10 mouse cellular contexts compared by ENCODE assay signal in genomic region chr11:69966860-69967517, GRCm38 (mm10). TPM values are rescaled to one million over a fixed set of nuclear protein-coding genes. Genes with fewer than 3 reads are reported as not detected.
DNase-seq lines count a peak whose midpoint lies in the region; ATAC-seq and TF ChIP-seq lines count a peak whose summit lies in the region.
"Had no signal": no experiment of that assay in that cellular context is flagged by ENCODE, and none has a peak within 500 bp of the region (broad histone marks: within the 10 kb centered on the region; RNA-seq: fewer than 3 reads in every experiment).

No protein-coding gene starts in this region.

- no peak for DNase-seq in kidney, adult 2 months
- no peak for DNase-seq in kidney, postnatal 25 days
- DNase-seq in ZHBTc4 (ENCODE audit: low read depth, low spot score), result peak; percentile 52
- DNase-seq in midbrain, embryonic 11.5 days (ENCODE audit: low spot score, missing footprints), result peak; percentile 85
- no peak for DNase-seq in adrenal gland, postnatal 10 days
- no peak for DNase-seq in cerebellum, adult 11 months
- DNase-seq in Muller cell, postnatal 12 days (ENCODE audit: inconsistent ontology term), result no peak

- H3K4me1 ChIP-seq in kidney, adult 2 months (ENCODE audit: control insufficient read depth, insufficient read depth, low read length), result peaks cover 3% of the 10 kb centered on the region; the same call in 1 of the 2 replicates
- H3K4me1 ChIP-seq in hindbrain, embryonic 13.5 days (replicated peaks), result peaks cover 20% of the 10 kb centered on the region
- peaks cover 6% of the 10 kb centered on the region; the same call in 1 of the 2 replicates for H3K4me1 ChIP-seq in midbrain, embryonic 11.5 days (ENCODE audit: control insufficient read depth, insufficient read depth, low read length)

- peak overlapping the region; percentile 19; the same call in 1 of the 2 replicates for H3K9ac ChIP-seq in hindbrain, embryonic 13.5 days
- H3K9ac ChIP-seq in midbrain, embryonic 11.5 days (ENCODE audit: low read length), result no peak overlapping the region; the same call in 1 of the 2 replicates

- no peak for TF ChIP-seq CTCF in kidney, adult 2 months (conservative IDR thresholded peaks at IDR 0.05; ENCODE audit: insufficient read depth, insufficient read length, low read depth, low read length)

- H3K4me2 ChIP-seq in hindbrain, embryonic 13.5 days, result peak overlapping the region; percentile 47
- H3K4me2 ChIP-seq in midbrain, embryonic 11.5 days, result peak overlapping the region; percentile 27

- peak overlapping the region; percentile 70 for H3K4me3 ChIP-seq in kidney, adult 2 months (ENCODE audit: insufficient read depth, low read depth, low read length)
- peak overlapping the region; percentile 25 for H3K4me3 ChIP-seq in hindbrain, embryonic 13.5 days
- peak overlapping the region; percentile 16; the same call in 1 of the 2 replicates for H3K4me3 ChIP-seq in midbrain, embryonic 11.5 days (ENCODE audit: low read depth, low read length)

- TF ChIP-seq POLR2A in kidney, adult 2 months (IDR thresholded peaks at IDR 0.05; ENCODE audit: low read depth, low read length), result no peak

- no peak for ATAC-seq in hindbrain, embryonic 13.5 days (ENCODE audit: low FRiP score)
- no peak for ATAC-seq in midbrain, embryonic 11.5 days (ENCODE audit: low FRiP score)
- ATAC-seq: Patski had no signal

- H3K36me3 ChIP-seq in kidney, adult 2 months (ENCODE audit: control insufficient read depth, insufficient read depth, low read length), result no peaks in the 10 kb centered on the region; the same call in 1 of the 2 replicates
- peaks cover 39% of the 10 kb centered on the region for H3K36me3 ChIP-seq in hindbrain, embryonic 13.5 days
- peaks cover 15% of the 10 kb centered on the region; the same call in 1 of the 2 replicates for H3K36me3 ChIP-seq in midbrain, embryonic 11.5 days (ENCODE audit: control insufficient read depth, insufficient read depth, low read length)

- no peak overlapping the region for H3K27ac ChIP-seq in kidney, adult 2 months (ENCODE audit: insufficient read depth, low read depth, low read length)
- H3K27ac ChIP-seq in hindbrain, embryonic 13.5 days, result no peak overlapping the region
- no peak overlapping the region for H3K27ac ChIP-seq in midbrain, embryonic 11.5 days (ENCODE audit: low read depth, low read length)

- WGBS in kidney, adult 2 months, result 36% methylated on average over 17 of the region's 17 CpGs
- 37% methylated on average over 17 of the region's 17 CpGs for WGBS in hindbrain, embryonic 13.5 days
- WGBS in midbrain, embryonic 11.5 days, result 41% methylated on average over 17 of the region's 17 CpGs

- peaks cover 1% of the 10 kb centered on the region; the same call in 1 of the 2 replicates for H3K27me3 ChIP-seq in kidney, adult 2 months (replicated peaks; ENCODE audit: control insufficient read depth, insufficient read depth, low read length)
- H3K27me3 ChIP-seq in hindbrain, embryonic 13.5 days, result peaks cover 73% of the 10 kb centered on the region
- H3K27me3 ChIP-seq in midbrain, embryonic 11.5 days (ENCODE audit: control insufficient read depth, insufficient read depth, low read length), result peaks cover 54% of the 10 kb centered on the region

- H3K9me3 ChIP-seq in hindbrain, embryonic 13.5 days, result no peaks in the 10 kb centered on the region
- H3K9me3 ChIP-seq in midbrain, embryonic 11.5 days (ENCODE audit: control insufficient read depth, low read length), result no peaks in the 10 kb centered on the region

RNA-seq across cellular contexts. Expression of gene Cldn7, which starts 2.4 kb away (rescaled TPM):
- 39.2 and 40.0 TPM in 2 replicates for polyA plus RNA-seq in kidney, adult 2 months (2012; rRNA removed)
- 0.38 and 0.87 TPM in 2 replicates for polyA plus RNA-seq in hindbrain, embryonic 13.5 days (2015; fragmentation: Nextera tagmentation; extraction: Ambion mirVana)
- 2.3 and 2.7 TPM in 2 replicates for polyA plus RNA-seq in midbrain, embryonic 11.5 days (2014; fragmentation: Nextera tagmentation; extraction: Ambion mirVana)
- total RNA-seq in adrenal gland, postnatal 10 days (2021), result 1 to 10 TPM in 1 of 2 experiments, under 1 TPM in 1; 0.70 to 1.2 TPM
- total RNA-seq: left cerebral cortex, postnatal 25 days had no signal
- polyA plus RNA-seq: Patski had no signal

RNA-seq across cellular contexts. Expression of gene Ctdnep1, which starts 14.0 kb away (rescaled TPM):
- polyA plus RNA-seq in kidney, adult 2 months (2012; rRNA removed), result 84.4 and 104 TPM in 2 replicates
- 22.4 and 22.7 TPM in 2 replicates for polyA plus RNA-seq in hindbrain, embryonic 13.5 days (2015; fragmentation: Nextera tagmentation; extraction: Ambion mirVana)
- 20.7 and 22.6 TPM in 2 replicates for polyA plus RNA-seq in midbrain, embryonic 11.5 days (2014; fragmentation: Nextera tagmentation; extraction: Ambion mirVana)
- total RNA-seq in adrenal gland, postnatal 10 days (2021), result 100 to 1,000 TPM; 117 to 148 TPM

RNA-seq across cellular contexts. Expression of gene Elp5, which starts 15.3 kb away (rescaled TPM):
- 66.3 and 68.4 TPM in 2 replicates for polyA plus RNA-seq in kidney, adult 2 months (2012; rRNA removed)
- polyA plus RNA-seq in hindbrain, embryonic 13.5 days (2015; fragmentation: Nextera tagmentation; extraction: Ambion mirVana), result 149 and 154 TPM in 2 replicates
- polyA plus RNA-seq in midbrain, embryonic 11.5 days (2014; fragmentation: Nextera tagmentation; extraction: Ambion mirVana), result 150 and 151 TPM in 2 replicates
- 10 to 100 TPM; 66.8 to 71.4 TPM for total RNA-seq in adrenal gland, postnatal 10 days (2021)

RNA-seq across cellular contexts. Expression of gene Slc2a4, which starts 19.0 kb away (rescaled TPM):
- polyA plus RNA-seq in kidney, adult 2 months (2012; rRNA removed), result 74.2 and 78.6 TPM in 2 replicates
- polyA plus RNA-seq in hindbrain, embryonic 13.5 days (2015; fragmentation: Nextera tagmentation; extraction: Ambion mirVana), result 3.9 and 4.0 TPM in 2 replicates
- 6.3 and 7.8 TPM in 2 replicates for polyA plus RNA-seq in midbrain, embryonic 11.5 days (2014; fragmentation: Nextera tagmentation; extraction: Ambion mirVana)
- total RNA-seq in adrenal gland, postnatal 10 days (2021), result 10 to 100 TPM; 67.6 to 81.9 TPM

RNA-seq across cellular contexts. Expression of gene Gabarap, which starts 24.0 kb away (rescaled TPM):
- polyA plus RNA-seq in kidney, adult 2 months (2012; rRNA removed), result 746 and 1,018 TPM in 2 replicates
- polyA plus RNA-seq in hindbrain, embryonic 13.5 days (2015; fragmentation: Nextera tagmentation; extraction: Ambion mirVana), result 670 and 709 TPM in 2 replicates
- polyA plus RNA-seq in midbrain, embryonic 11.5 days (2014; fragmentation: Nextera tagmentation; extraction: Ambion mirVana), result 566 and 590 TPM in 2 replicates
- 100 to 1,000 TPM; 339 to 345 TPM for total RNA-seq in adrenal gland, postnatal 10 days (2021)

Comparison
In these comparisons a context has a peak if more than half of its experiments do, and no peak if none do; other contexts are left out.
1. DNase-seq: peak in ZHBTc4 (single experiment) and midbrain, embryonic 11.5 days (single experiment); none in kidney, adult 2 months (single experiment), kidney, postnatal 25 days (0 of 2), adrenal gland, postnatal 10 days (single experiment), cerebellum, adult 11 months (single experiment) and Muller cell, postnatal 12 days (single experiment).
2. H3K4me3 ChIP-seq: peak in every context shown above with its lines; median percentile 70 in kidney, adult 2 months; 25 in hindbrain, embryonic 13.5 days; 16 in midbrain, embryonic 11.5 days.
3. RNA of gene Cldn7, which starts 2.4 kb away (polyA plus RNA-seq): 39.2 to 40.0 TPM in kidney, adult 2 months; 2.3 to 2.7 TPM in midbrain, embryonic 11.5 days and 0.38 to 0.87 TPM in hindbrain, embryonic 13.5 days; every median in the first group is over 10 times any median in the second.